15 mouse cellular contexts compared by ENCODE assay signal in the genomic region with DNA sequence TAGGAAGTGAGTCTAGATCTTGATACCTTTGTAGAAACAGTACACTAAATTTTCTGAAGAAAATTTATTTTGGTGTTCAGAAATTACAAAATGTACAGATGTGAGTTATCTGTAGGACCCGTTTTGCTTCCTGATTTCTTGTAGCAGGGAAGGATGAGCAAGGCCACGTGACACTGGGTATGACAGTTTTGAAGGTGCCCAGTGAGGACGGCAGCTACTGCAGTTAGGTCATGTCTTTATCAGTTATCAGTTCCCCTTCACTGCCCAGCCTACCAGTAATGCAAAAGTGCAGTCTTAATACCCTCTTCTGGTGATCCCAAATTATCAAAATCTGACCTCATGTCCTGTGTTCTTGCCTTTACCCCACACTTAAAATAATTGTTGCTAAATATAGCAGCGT. TPM values are rescaled to one million over a fixed set of nuclear protein-coding genes. Genes with fewer than 3 reads are reported as not detected.
A peak's percentile ranks its signal among the peaks of the same experiment; 100 is the strongest.
DNase-seq lines count a peak whose midpoint lies in the region; ATAC-seq and TF ChIP-seq lines count a peak whose summit lies in the region.
"Had no signal": no experiment of that assay in that cellular context is flagged by ENCODE, and none has a peak within 500 bp of the region (broad histone marks: within the 10 kb centered on the region; RNA-seq: fewer than 3 reads in every experiment).

No protein-coding gene starts in this region.

- 18% methylated on average over 4 of the region's 4 CpGs for WGBS in heart, embryonic 12.5 days
- 21% methylated on average over 4 of the region's 4 CpGs for WGBS in liver, postnatal 0 days (ENCODE audit: insufficient replicate concordance)

- no peaks in the 10 kb centered on the region for H3K27me3 ChIP-seq in heart, embryonic 12.5 days (replicated peaks)
- no peaks in the 10 kb centered on the region for H3K27me3 ChIP-seq in liver, postnatal 0 days (ENCODE audit: insufficient read depth, low read length)
- H3K27me3 ChIP-seq: CH12.LX; forebrain, embryonic 12.5 days; lung, embryonic 15.5 days; neural tube, embryonic 13.5 days had no signal

- no peak overlapping the region for H3K9ac ChIP-seq in heart, embryonic 12.5 days
- peak overlapping the region; percentile 27; the same call in 1 of the 2 replicates for H3K9ac ChIP-seq in liver, postnatal 0 days (replicated peaks)
- H3K9ac ChIP-seq: forebrain, embryonic 12.5 days; lung, embryonic 15.5 days; neural tube, embryonic 13.5 days had no signal

- peaks cover 58% of the 10 kb centered on the region for H3K4me1 ChIP-seq in heart, embryonic 12.5 days (replicated peaks)
- H3K4me1 ChIP-seq in liver, postnatal 0 days (ENCODE audit: insufficient read depth): peaks cover 28% of the 10 kb centered on the region

- 0 out of 2 replicates have a peak, but pooled peaks have one; percentile 6 for TF ChIP-seq EP300 in liver, postnatal 0 days (IDR thresholded peaks at IDR 0.05; ENCODE audit: low read depth)

- H3K36me3 ChIP-seq in heart, embryonic 12.5 days: no peaks in the 10 kb centered on the region
- no peaks in the 10 kb centered on the region for H3K36me3 ChIP-seq in liver, postnatal 0 days (replicated peaks; ENCODE audit: insufficient read depth, low read length)
- H3K36me3 ChIP-seq: forebrain, embryonic 12.5 days; lung, embryonic 15.5 days; neural tube, embryonic 13.5 days had no signal

- peak overlapping the region; percentile 54; the same call in 1 of the 2 replicates for H3K27ac ChIP-seq in heart, embryonic 12.5 days (ENCODE audit: poor library complexity, severe bottlenecking)
- H3K27ac ChIP-seq in liver, postnatal 0 days (ENCODE audit: low read depth): peak overlapping the region; percentile 95; the same call in 1 of the 2 replicates
- H3K27ac ChIP-seq: forebrain, embryonic 12.5 days; lung, embryonic 15.5 days; neural tube, embryonic 13.5 days had no signal

- intact Hi-C loops in heart, postnatal 36 days (cut with DNase I): no loop called here

- ATAC-seq in heart, embryonic 12.5 days (ENCODE audit: insufficient number of reproducible peaks, low FRiP score): no peak
- no peak for ATAC-seq in liver, postnatal 0 days

- no peak for DNase-seq in heart, postnatal 36 days
- peak; percentile 53 for DNase-seq in MEL-GATA-1-ER (ENCODE audit: extremely low read depth, low read depth)
- DNase-seq in induced T-regulatory cell, adult 2 months (ENCODE audit: low read depth): peak; percentile 31
- DNase-seq in liver, postnatal 0 days: no peak
- no peak for DNase-seq in gastrocnemius, adult 18-20 months (ENCODE audit: low spot score)
- no peak for DNase-seq in embryo, embryonic 9.5 days (ENCODE audit: extremely low spot score)
- no peak for DNase-seq in right cerebral cortex, postnatal 36 days (ENCODE audit: low spot score in 2 of 2)
- DNase-seq: cerebellum, adult 8-10 months; left cerebral cortex, postnatal 4 days; thymus, adult 2 months had no signal

- TF ChIP-seq CTCF in liver, postnatal 0 days (IDR thresholded peaks at IDR 0.05; ENCODE audit: low read depth): no peak

- peak overlapping the region; percentile 55 for H3K4me2 ChIP-seq in heart, embryonic 12.5 days
- H3K4me2 ChIP-seq in liver, postnatal 0 days (ENCODE audit: low read depth, low read length): peak overlapping the region; percentile 77
- H3K4me2 ChIP-seq: forebrain, embryonic 12.5 days; neural tube, embryonic 13.5 days had no signal

- H3K4me3 ChIP-seq in heart, embryonic 12.5 days: 0 out of 2 replicates have a peak overlapping the region, but pooled peaks have one; percentile 6
- H3K4me3 ChIP-seq in liver, postnatal 0 days (ENCODE audit: low read depth, low read length): peak overlapping the region; percentile 73
- H3K4me3 ChIP-seq: forebrain, embryonic 12.5 days; neural tube, embryonic 13.5 days had no signal

- no peaks in the 10 kb centered on the region for H3K9me3 ChIP-seq in heart, embryonic 12.5 days (replicated peaks)
- H3K9me3 ChIP-seq in liver, postnatal 0 days (ENCODE audit: low read length): no peaks in the 10 kb centered on the region
- H3K9me3 ChIP-seq: forebrain, embryonic 12.5 days; lung, embryonic 15.5 days; neural tube, embryonic 13.5 days had no signal

RNA-seq across cellular contexts. Expression of gene Adk, which starts 25.6 kb away (rescaled TPM):
- 257 and 273 TPM in 2 replicates for polyA plus RNA-seq in heart, embryonic 12.5 days (2016; fragmentation: Nextera tagmentation; extraction: Ambion mirVana)
- 100 to 1,000 TPM; 239 to 252 TPM for total RNA-seq in heart, postnatal 36 days (2021)
- 467 and 475 TPM in 2 replicates for polyA plus RNA-seq in liver, postnatal 0 days (2015; fragmentation: Nextera tagmentation; extraction: Ambion mirVana)
- 100 to 1,000 TPM; 106 to 111 TPM for total RNA-seq in gastrocnemius, adult 18-20 months (2021)

RNA-seq across cellular contexts. Expression of gene Ap3m1, which starts 25.6 kb away (rescaled TPM):
- 71.5 and 75.4 TPM in 2 replicates for polyA plus RNA-seq in heart, embryonic 12.5 days (2016; fragmentation: Nextera tagmentation; extraction: Ambion mirVana)
- 10 to 100 TPM; 58.0 to 62.9 TPM for total RNA-seq in heart, postnatal 36 days (2021)
- 23.5 and 28.6 TPM in 2 replicates for polyA plus RNA-seq in liver, postnatal 0 days (2015; fragmentation: Nextera tagmentation; extraction: Ambion mirVana)
- total RNA-seq in gastrocnemius, adult 18-20 months (2021): 10 to 100 TPM; 32.3 to 34.3 TPM

Comparison
In these comparisons a context has a peak if more than half of its experiments do, and no peak if none do; other contexts are left out.
1. DNase-seq: peak in MEL-GATA-1-ER (single experiment) and induced T-regulatory cell, adult 2 months (single experiment); none in heart, postnatal 36 days (0 of 2), liver, postnatal 0 days (single experiment), gastrocnemius, adult 18-20 months (single experiment), embryo, embryonic 9.5 days (single experiment) and right cerebral cortex, postnatal 36 days (0 of 2).